27 mouse cellular contexts compared by ENCODE assay signal in genomic region chr19:32910050-32910462, GRCm38 (mm10).
DNase-seq lines count a peak whose midpoint lies in the region; ATAC-seq lines count a peak whose summit lies in the region.
"Had no signal": no experiment of that assay in that cellular context is flagged by ENCODE, and none has a peak within 500 bp of the region (broad histone marks: within the 10 kb centered on the region; RNA-seq: fewer than 3 reads in every experiment).

No protein-coding gene starts in this region.

- H3K4me3 ChIP-seq in hindbrain, embryonic 12.5 days = no peak overlapping the region
- H3K4me3 ChIP-seq in hindbrain, embryonic 16.5 days (ENCODE audit: low read length) = no peak overlapping the region
- no peak overlapping the region for H3K4me3 ChIP-seq in midbrain, embryonic 12.5 days
- H3K4me3 ChIP-seq: embryonic facial prominence, embryonic 15.5 days; forebrain, embryonic 12.5 days; heart, embryonic 15.5 days; hindbrain, embryonic 15.5 days; intestine, embryonic 15.5 days; limb, embryonic 10.5 days; limb, embryonic 15.5 days; liver, embryonic 13.5 days; neural tube, embryonic 13.5 days had no signal

- no peak overlapping the region for H3K27ac ChIP-seq in hindbrain, embryonic 12.5 days
- H3K27ac ChIP-seq in hindbrain, embryonic 16.5 days (ENCODE audit: low read depth, low read length) = no peak overlapping the region
- no peak overlapping the region for H3K27ac ChIP-seq in midbrain, embryonic 12.5 days (replicated peaks)
- H3K27ac ChIP-seq: embryonic facial prominence, embryonic 15.5 days; forebrain, embryonic 12.5 days; heart, embryonic 15.5 days; hindbrain, embryonic 15.5 days; intestine, embryonic 15.5 days; limb, embryonic 10.5 days; limb, embryonic 15.5 days; liver, embryonic 13.5 days; neural tube, embryonic 13.5 days had no signal

- H3K9me3 ChIP-seq in hindbrain, embryonic 12.5 days (replicated peaks) = no peaks in the 10 kb centered on the region
- H3K9me3 ChIP-seq in hindbrain, embryonic 16.5 days (ENCODE audit: control insufficient read depth, low read length) = no peaks in the 10 kb centered on the region
- H3K9me3 ChIP-seq in midbrain, embryonic 12.5 days = no peaks in the 10 kb centered on the region
- H3K9me3 ChIP-seq: embryonic facial prominence, embryonic 15.5 days; forebrain, embryonic 12.5 days; heart, embryonic 15.5 days; hindbrain, embryonic 15.5 days; intestine, embryonic 15.5 days; limb, embryonic 10.5 days; limb, embryonic 15.5 days; liver, embryonic 13.5 days; neural tube, embryonic 13.5 days had no signal

- H3K4me2 ChIP-seq in hindbrain, embryonic 12.5 days (replicated peaks) = no peak overlapping the region
- H3K4me2 ChIP-seq in hindbrain, embryonic 16.5 days (ENCODE audit: low read length) = no peak overlapping the region
- H3K4me2 ChIP-seq in midbrain, embryonic 12.5 days (replicated peaks) = no peak overlapping the region
- H3K4me2 ChIP-seq: embryonic facial prominence, embryonic 15.5 days; forebrain, embryonic 12.5 days; heart, embryonic 15.5 days; hindbrain, embryonic 15.5 days; intestine, embryonic 15.5 days; limb, embryonic 15.5 days; liver, embryonic 13.5 days; neural tube, embryonic 13.5 days had no signal

- no peaks in the 10 kb centered on the region for H3K4me1 ChIP-seq in hindbrain, embryonic 12.5 days
- no peaks in the 10 kb centered on the region for H3K4me1 ChIP-seq in hindbrain, embryonic 16.5 days (ENCODE audit: control insufficient read depth, insufficient read depth, low read depth, low read length)
- H3K4me1 ChIP-seq in midbrain, embryonic 12.5 days = no peaks in the 10 kb centered on the region; the same call in 1 of the 2 replicates
- H3K4me1 ChIP-seq: embryonic facial prominence, embryonic 15.5 days; hindbrain, embryonic 15.5 days; neural tube, embryonic 13.5 days had no signal

- intact Hi-C loops in gastrocnemius, postnatal 36 days (cut with DNase I) = no loop called here

- 29% methylated on average over 4 of the region's 4 CpGs for WGBS in hindbrain, embryonic 12.5 days
- WGBS in hindbrain, embryonic 16.5 days = 26% methylated on average over 4 of the region's 4 CpGs
- 5% methylated on average over 4 of the region's 4 CpGs for WGBS in midbrain, embryonic 12.5 days

- no peak overlapping the region for H3K9ac ChIP-seq in hindbrain, embryonic 12.5 days
- no peak overlapping the region for H3K9ac ChIP-seq in hindbrain, embryonic 16.5 days (ENCODE audit: low read depth, low read length)
- no peak overlapping the region for H3K9ac ChIP-seq in midbrain, embryonic 12.5 days (replicated peaks)
- H3K9ac ChIP-seq: embryonic facial prominence, embryonic 15.5 days; forebrain, embryonic 12.5 days; forebrain, postnatal 0 days; heart, embryonic 15.5 days; hindbrain, embryonic 15.5 days; intestine, embryonic 15.5 days; limb, embryonic 15.5 days; liver, embryonic 13.5 days; neural tube, embryonic 13.5 days had no signal

- peak; percentile 43; the same call in 1 of the 2 replicates for ATAC-seq in hindbrain, embryonic 12.5 days (ENCODE audit: low FRiP score)
- ATAC-seq in hindbrain, embryonic 16.5 days = no peak
- peak; percentile 88 for ATAC-seq in midbrain, embryonic 12.5 days (ENCODE audit: low FRiP score, low read depth)
- ATAC-seq: activated CD4-positive, CD25-positive, alpha-beta regulatory T cell, adult 4 months; forebrain, postnatal 0 days; intestine, embryonic 15.5 days had no signal

- DNase-seq in embryo, embryonic 10 days (ENCODE audit: low spot score) = peak; percentile 38
- DNase-seq in embryo, embryonic 11 days = no peak
- peak; percentile 72 for DNase-seq in R1 (ENCODE audit: low read depth, low spot score)
- no peak for DNase-seq in ovary, postnatal 14 days (ENCODE audit: low spot score)
- DNase-seq in gastrocnemius, postnatal 36 days = no peak
- DNase-seq: adrenal gland, adult 2 months; adrenal gland, postnatal 36 days; cerebellum, adult 9-10 months; forebrain, postnatal 0 days; kidney, adult 2 months; layer of hippocampus, adult 9-11 months; liver, embryonic 13.5 days; lung, adult 18-20 months; lung, postnatal 10 days; thymus, postnatal 4 days had no signal

- no peaks in the 10 kb centered on the region for H3K36me3 ChIP-seq in hindbrain, embryonic 12.5 days
- H3K36me3 ChIP-seq in hindbrain, embryonic 16.5 days (ENCODE audit: control insufficient read depth, insufficient read depth, low read length) = no peaks in the 10 kb centered on the region
- no peaks in the 10 kb centered on the region for H3K36me3 ChIP-seq in midbrain, embryonic 12.5 days
- H3K36me3 ChIP-seq: embryonic facial prominence, embryonic 15.5 days; forebrain, embryonic 12.5 days; heart, embryonic 15.5 days; hindbrain, embryonic 15.5 days; intestine, embryonic 15.5 days; limb, embryonic 10.5 days; limb, embryonic 15.5 days; liver, embryonic 13.5 days; neural tube, embryonic 13.5 days had no signal

- H3K27me3 ChIP-seq in hindbrain, embryonic 12.5 days = no peaks in the 10 kb centered on the region
- no peaks in the 10 kb centered on the region for H3K27me3 ChIP-seq in hindbrain, embryonic 16.5 days (replicated peaks; ENCODE audit: control insufficient read depth, insufficient read depth, low read length)
- H3K27me3 ChIP-seq in midbrain, embryonic 12.5 days = peaks cover 66% of the 10 kb centered on the region
- H3K27me3 ChIP-seq: embryonic facial prominence, embryonic 15.5 days; forebrain, embryonic 12.5 days; heart, embryonic 15.5 days; hindbrain, embryonic 15.5 days; intestine, embryonic 15.5 days; limb, embryonic 15.5 days; liver, embryonic 13.5 days; neural tube, embryonic 13.5 days had no signal

Comparison
In these comparisons a context has a peak if more than half of its experiments do, and no peak if none do; other contexts are left out.
1. DNase-seq: peak in embryo, embryonic 10 days (single experiment) and R1 (single experiment); none in embryo, embryonic 11 days (single experiment), ovary, postnatal 14 days (single experiment) and gastrocnemius, postnatal 36 days (0 of 2).